7 mouse cellular contexts compared by ENCODE assay signal in genomic region chr10:61417672-61418071, GRCm38 (mm10). TPM values are rescaled to one million over a fixed set of nuclear protein-coding genes. Genes with fewer than 3 reads are reported as not detected.
A peak's percentile ranks its signal among the peaks of the same experiment; 100 is the strongest.
DNase-seq lines count a peak whose midpoint lies in the region; ATAC-seq and TF ChIP-seq lines count a peak whose summit lies in the region.

Gene Nodal, plus strand, starts transcription at chr10:61417972.

- peak within 1 kb of the TSS; percentile 74 for H3K4me2 ChIP-seq in forebrain, embryonic 11.5 days (ENCODE audit: low read depth, low read length, severe bottlenecking)
- H3K4me2 ChIP-seq in neural tube, embryonic 15.5 days, result peak within 1 kb of the TSS; percentile 95

- no peak within 1 kb of the TSS for H3K27ac ChIP-seq in liver, adult 2 months (replicated peaks; ENCODE audit: insufficient read depth, low read depth, low read length)
- no peak within 1 kb of the TSS for H3K27ac ChIP-seq in forebrain, embryonic 11.5 days (ENCODE audit: low read depth, low read length)
- peak within 1 kb of the TSS; percentile 56; the same call in 1 of the 2 replicates for H3K27ac ChIP-seq in limb, embryonic 10.5 days
- no peak within 1 kb of the TSS for H3K27ac ChIP-seq in neural tube, embryonic 15.5 days (replicated peaks)

- H3K9ac ChIP-seq in liver, adult 2 months (ENCODE audit: low read depth, low read length), result no peak within 1 kb of the TSS
- peak within 1 kb of the TSS; percentile 47 for H3K9ac ChIP-seq in forebrain, embryonic 11.5 days (ENCODE audit: low read length)
- peak within 1 kb of the TSS; percentile 51 for H3K9ac ChIP-seq in neural tube, embryonic 15.5 days (replicated peaks)

- TF ChIP-seq CTCF in liver, adult 2 months (IDR thresholded peaks at IDR 0.05; ENCODE audit: low read depth, low read length), result no peak

- H3K9me3 ChIP-seq in forebrain, embryonic 11.5 days (ENCODE audit: control insufficient read depth, low read length), result no peaks in the 10 kb centered on the region
- H3K9me3 ChIP-seq in limb, embryonic 10.5 days (replicated peaks), result no peaks in the 10 kb centered on the region
- H3K9me3 ChIP-seq in neural tube, embryonic 15.5 days (replicated peaks), result no peaks in the 10 kb centered on the region

- WGBS in liver, adult 2 months, result 74% methylated on average over 10 of the region's 10 CpGs
- WGBS in forebrain, embryonic 11.5 days, result 33% methylated on average over 10 of the region's 10 CpGs
- WGBS in limb, embryonic 10.5 days, result 19% methylated on average over 10 of the region's 10 CpGs
- WGBS in neural tube, embryonic 15.5 days, result 20% methylated on average over 9 of the region's 10 CpGs

- no peaks in the 10 kb centered on the region for H3K36me3 ChIP-seq in liver, adult 2 months (ENCODE audit: control insufficient read depth, insufficient read depth, low read length)
- no peaks in the 10 kb centered on the region for H3K36me3 ChIP-seq in forebrain, embryonic 11.5 days (ENCODE audit: control insufficient read depth, insufficient read depth, low read length)
- H3K36me3 ChIP-seq in limb, embryonic 10.5 days, result no peaks in the 10 kb centered on the region
- H3K36me3 ChIP-seq in neural tube, embryonic 15.5 days, result no peaks in the 10 kb centered on the region

- ATAC-seq in forebrain, embryonic 11.5 days (replicated peaks; ENCODE audit: low FRiP score), result 0 out of 2 replicates have a peak, but pooled peaks have one; percentile 24
- 0 out of 2 replicates have a peak, but pooled peaks have one; percentile 7 for ATAC-seq in neural tube, embryonic 15.5 days (ENCODE audit: low FRiP score)

- H3K79me2 ChIP-seq in liver, adult 2 months (ENCODE audit: control insufficient read depth, insufficient read depth, low read length), result no peaks in the 10 kb centered on the region

- no peaks in the 10 kb centered on the region for H3K27me3 ChIP-seq in liver, adult 2 months (ENCODE audit: control insufficient read depth, insufficient read depth, low read length)
- peaks cover 37% of the 10 kb centered on the region for H3K27me3 ChIP-seq in forebrain, embryonic 11.5 days (ENCODE audit: control insufficient read depth, insufficient read depth, low read length)
- H3K27me3 ChIP-seq in limb, embryonic 10.5 days (ENCODE audit: low read depth, poor library complexity, severe bottlenecking), result peaks cover 79% of the 10 kb centered on the region
- peaks cover 59% of the 10 kb centered on the region for H3K27me3 ChIP-seq in neural tube, embryonic 15.5 days (replicated peaks)

- TF ChIP-seq POLR2A in liver, adult 2 months (IDR thresholded peaks at IDR 0.05; ENCODE audit: extremely low read depth, insufficient read depth, low read length), result no peak

- H3K4me1 ChIP-seq in liver, adult 2 months (ENCODE audit: control insufficient read depth, insufficient read depth, low read length), result peaks cover 13% of the 10 kb centered on the region
- H3K4me1 ChIP-seq in forebrain, embryonic 11.5 days (replicated peaks; ENCODE audit: control insufficient read depth, insufficient read depth, low read length), result 0 out of 2 replicates have a peak, but pooled peaks cover 5% of the 10 kb centered on the region
- peaks cover 21% of the 10 kb centered on the region for H3K4me1 ChIP-seq in limb, embryonic 10.5 days
- peaks cover 14% of the 10 kb centered on the region for H3K4me1 ChIP-seq in neural tube, embryonic 15.5 days

- intact Hi-C loops in left cerebral cortex, postnatal 25 days (cut with DNase I), result no loop called here
- intact Hi-C loops in left cerebral cortex, postnatal 4 days (cut with DNase I), result no loop called here

- no peak for DNase-seq in liver, adult 2 months (ENCODE audit: extremely low read depth, low read depth, low spot score)
- no peak for DNase-seq in liver
- DNase-seq in forebrain, embryonic 11.5 days (ENCODE audit: low spot score), result no peak
- DNase-seq in limb, embryonic 10.5 days (ENCODE audit: low spot score), result peak; percentile 46
- DNase-seq in left cerebral cortex, postnatal 25 days (ENCODE audit: low spot score in 2 of 2), result no peak
- DNase-seq in left cerebral cortex, postnatal 4 days, result no peak

- peak within 1 kb of the TSS; percentile 23; the same call in 1 of the 2 replicates for H3K4me3 ChIP-seq in liver, adult 2 months (ENCODE audit: insufficient read depth, low read depth, low read length)
- peak within 1 kb of the TSS; percentile 39 for H3K4me3 ChIP-seq in forebrain, embryonic 11.5 days (ENCODE audit: low read depth, low read length)
- H3K4me3 ChIP-seq in limb, embryonic 10.5 days, result peak within 1 kb of the TSS; percentile 58
- H3K4me3 ChIP-seq in neural tube, embryonic 15.5 days (replicated peaks), result peak within 1 kb of the TSS; percentile 50

RNA-seq across cellular contexts. Expression of gene Nodal, which starts in this region (rescaled TPM):
- 0.18 and 0.27 TPM in 2 replicates for total RNA-seq in liver, adult 2 months (2014; rRNA removed)
- polyA plus RNA-seq in liver, adult 2 months (2012; rRNA removed), result 0.06 and 0.17 TPM in 2 replicates
- not detected in 2 replicates for polyA plus RNA-seq in forebrain, embryonic 11.5 days (2014; fragmentation: Nextera tagmentation; extraction: Ambion mirVana)
- 0.13 and 0.36 TPM in 2 replicates for polyA plus RNA-seq in limb, embryonic 10.5 days (2016; fragmentation: Nextera tagmentation; extraction: Ambion mirVana)
- 0.14 and 0.23 TPM in 2 replicates for polyA plus RNA-seq in neural tube, embryonic 15.5 days (2015; fragmentation: Nextera tagmentation; extraction: Ambion mirVana)
- under 1 TPM; 0.21 to 0.28 TPM for total RNA-seq in left cerebral cortex, postnatal 25 days (2021)
- under 1 TPM in 1 of 2 experiments, not detected in 1; 0.18 TPM for total RNA-seq in left cerebral cortex, postnatal 4 days (2021)

Comparison
In these comparisons a context has a peak if more than half of its experiments do, and no peak if none do; other contexts are left out.
1. Peak in ATAC-seq, H3K4me3 ChIP-seq, H3K9ac ChIP-seq and H3K4me2 ChIP-seq in forebrain, embryonic 11.5 days; RNA of the gene not detected or under 1 TPM.
2. Peak in DNase-seq, H3K4me3 ChIP-seq and H3K27ac ChIP-seq in limb, embryonic 10.5 days; RNA of the gene not detected or under 1 TPM.
3. Peak in ATAC-seq, H3K4me3 ChIP-seq, H3K9ac ChIP-seq and H3K4me2 ChIP-seq in neural tube, embryonic 15.5 days; RNA of the gene not detected or under 1 TPM.